Comparison of ENCODE assay signal across 40 mouse cellular contexts in genomic region chr10:127834186-127834585, GRCm38 (mm10). TPM values are rescaled to one million over a fixed set of nuclear protein-coding genes. Genes with fewer than 3 reads are reported as not detected.
"Had no signal": no experiment of that assay in that cellular context is flagged by ENCODE, and none has a peak within 500 bp of the region (broad histone marks: within the 10 kb centered on the region; RNA-seq: fewer than 3 reads in every experiment).

No protein-coding gene starts in this region.

RNA-seq across cellular contexts. Expression of gene Rdh19, which starts 15.5 kb away (rescaled TPM):
- total RNA-seq: left cerebral cortex, postnatal 10 days; left cerebral cortex, postnatal 14 days; left cerebral cortex, postnatal 25 days; left cerebral cortex, postnatal 36 days; left cerebral cortex, postnatal 4 days; megakaryocyte progenitor cell, adult 5-6 weeks; megakaryocyte, adult 5-6 weeks; megakaryocyte-erythroid progenitor cell, adult 5-6 weeks; midbrain, postnatal 0 days; monocyte, adult 5-6 weeks had no signal
- polyA plus RNA-seq: limb, embryonic 10.5 days; limb, embryonic 11.5 days; limb, embryonic 12.5 days; limb, embryonic 13.5 days; limb, embryonic 14.5 days; limb, embryonic 15.5 days; liver, embryonic 11.5 days; liver, embryonic 12.5 days; liver, embryonic 13.5 days; liver, embryonic 16.5 days; liver, postnatal 0 days; lung, adult 2 months; lung, embryonic 14.5 days; lung, embryonic 15.5 days; lung, embryonic 16.5 days; lung, postnatal 0 days; macrophage; midbrain, embryonic 10.5 days; midbrain, embryonic 11.5 days; midbrain, embryonic 12.5 days; midbrain, embryonic 13.5 days; midbrain, embryonic 14.5 days; midbrain, embryonic 15.5 days; midbrain, embryonic 16.5 days; midbrain, postnatal 0 days; myocyte; neural tube, embryonic 11.5 days; neural tube, embryonic 12.5 days; neural tube, embryonic 13.5 days had no signal

RNA-seq across cellular contexts. Expression of gene Rdh16f2, which starts 32.1 kb away (rescaled TPM):
- total RNA-seq: left cerebral cortex, postnatal 10 days; left cerebral cortex, postnatal 14 days; left cerebral cortex, postnatal 25 days; left cerebral cortex, postnatal 36 days; left cerebral cortex, postnatal 4 days; megakaryocyte progenitor cell, adult 5-6 weeks; megakaryocyte, adult 5-6 weeks; megakaryocyte-erythroid progenitor cell, adult 5-6 weeks; midbrain, postnatal 0 days; monocyte, adult 5-6 weeks had no signal
- polyA plus RNA-seq: limb, embryonic 10.5 days; limb, embryonic 11.5 days; limb, embryonic 12.5 days; limb, embryonic 13.5 days; limb, embryonic 14.5 days; limb, embryonic 15.5 days; liver, embryonic 11.5 days; liver, embryonic 12.5 days; liver, embryonic 13.5 days; lung, adult 2 months; lung, embryonic 14.5 days; lung, embryonic 15.5 days; lung, embryonic 16.5 days; lung, postnatal 0 days; macrophage; midbrain, embryonic 10.5 days; midbrain, embryonic 11.5 days; midbrain, embryonic 12.5 days; midbrain, embryonic 13.5 days; midbrain, embryonic 14.5 days; midbrain, embryonic 15.5 days; midbrain, embryonic 16.5 days; midbrain, postnatal 0 days; neural tube, embryonic 11.5 days; neural tube, embryonic 12.5 days; neural tube, embryonic 13.5 days had no signal

RNA-seq across cellular contexts. Expression of gene Rdh16, which starts 33.2 kb away (rescaled TPM):
- total RNA-seq: left cerebral cortex, postnatal 14 days; megakaryocyte progenitor cell, adult 5-6 weeks; megakaryocyte, adult 5-6 weeks; megakaryocyte-erythroid progenitor cell, adult 5-6 weeks; midbrain, postnatal 0 days; monocyte, adult 5-6 weeks had no signal
- polyA plus RNA-seq: limb, embryonic 10.5 days; limb, embryonic 11.5 days; limb, embryonic 12.5 days; limb, embryonic 13.5 days; liver, embryonic 11.5 days; liver, embryonic 12.5 days; liver, embryonic 13.5 days; liver, embryonic 14.5 days; lung, embryonic 14.5 days; lung, embryonic 15.5 days; lung, embryonic 16.5 days; lung, postnatal 0 days; macrophage; midbrain, embryonic 10.5 days; midbrain, embryonic 11.5 days; midbrain, embryonic 12.5 days; midbrain, embryonic 13.5 days; midbrain, embryonic 15.5 days; midbrain, embryonic 16.5 days; midbrain, postnatal 0 days; myocyte; neural tube, embryonic 11.5 days; neural tube, embryonic 12.5 days; neural tube, embryonic 13.5 days had no signal

RNA-seq across cellular contexts. Expression of gene Rdh7, which starts 54.4 kb away (rescaled TPM):
- total RNA-seq: left cerebral cortex, postnatal 10 days; left cerebral cortex, postnatal 14 days; left cerebral cortex, postnatal 25 days; left cerebral cortex, postnatal 36 days; left cerebral cortex, postnatal 4 days; megakaryocyte progenitor cell, adult 5-6 weeks; megakaryocyte, adult 5-6 weeks; megakaryocyte-erythroid progenitor cell, adult 5-6 weeks; midbrain, postnatal 0 days; monocyte, adult 5-6 weeks had no signal
- polyA plus RNA-seq: limb, embryonic 10.5 days; limb, embryonic 11.5 days; limb, embryonic 12.5 days; limb, embryonic 13.5 days; limb, embryonic 15.5 days; liver, embryonic 11.5 days; liver, embryonic 12.5 days; lung, embryonic 14.5 days; lung, embryonic 15.5 days; lung, embryonic 16.5 days; lung, postnatal 0 days; macrophage; midbrain, embryonic 10.5 days; midbrain, embryonic 11.5 days; midbrain, embryonic 12.5 days; midbrain, embryonic 13.5 days; midbrain, embryonic 14.5 days; midbrain, embryonic 15.5 days; midbrain, embryonic 16.5 days; midbrain, postnatal 0 days; myocyte; neural tube, embryonic 11.5 days; neural tube, embryonic 12.5 days; neural tube, embryonic 13.5 days had no signal

RNA-seq across cellular contexts. Expression of gene Rdh9, which starts 58.0 kb away (rescaled TPM):
- total RNA-seq: left cerebral cortex, postnatal 36 days; megakaryocyte progenitor cell, adult 5-6 weeks; megakaryocyte, adult 5-6 weeks; midbrain, postnatal 0 days had no signal
- polyA plus RNA-seq: limb, embryonic 11.5 days; limb, embryonic 12.5 days; limb, embryonic 15.5 days; liver, embryonic 11.5 days; liver, embryonic 12.5 days; liver, embryonic 13.5 days; liver, embryonic 15.5 days; liver, embryonic 16.5 days; lung, adult 2 months; lung, embryonic 14.5 days; lung, embryonic 15.5 days; lung, embryonic 16.5 days; midbrain, embryonic 12.5 days; midbrain, embryonic 16.5 days; neural tube, embryonic 11.5 days had no signal
